Mouse (Mus musculus): ENCODE results near the gene Zdhhc4.

GRCm38 (mm10) chr5:143370416-143371145 is 41.5 kb upstream of the Zdhhc4 start:
- TF ChIP-seq CTCF (IDR thresholded peaks at IDR 0.05) = no peak
- TF ChIP-seq EP300 (IDR thresholded peaks at IDR 0.05) = no peak
